Mouse (Mus musculus) forebrain, postnatal 0 days (tissue): Measurements from ENCODE around the gene Met. TPM values are rescaled to one million over a fixed set of nuclear protein-coding genes. Genes with fewer than 3 reads are reported as not detected.
A peak's percentile ranks its signal among the peaks of the same experiment; 100 is the strongest.

Experiments
- ATAC-seq: fragments of 200-750 bp; cut with Nextera tagmentation; 2 replicates; pipeline ENCODE4 v1.8.0; 2017; ENCODE audit warnings: mild to moderate bottlenecking, moderate library complexity
- DNase-seq: peaks from one replicate; pipeline ENCODE4 v3.0.0-alpha.2; 2015
- H3K27ac ChIP-seq: fragments of 300-500 bp; sonication (generic); 2 replicates; pipeline ENCODE4 v1.5.1; 2014; ENCODE audit warnings: low read depth, mild to moderate bottlenecking, antibody characterized with exemption, low read length, moderate library complexity, mixed read lengths
- H3K27me3 ChIP-seq: fragments of 300-500 bp; sonication (generic); 2 replicates; pipeline ENCODE4 v1.6.1; 2014; ENCODE audit warnings: mild to moderate bottlenecking, low read length, mixed read lengths; ENCODE audit not compliant: insufficient read depth
- H3K36me3 ChIP-seq: fragments of 300-500 bp; sonication (generic); 2 replicates; pipeline ENCODE4 v1.6.1; 2014; ENCODE audit warnings: mild to moderate bottlenecking, moderate library complexity; ENCODE audit not compliant: insufficient read depth
- H3K4me1 ChIP-seq: fragments of 300-500 bp; sonication (generic); 2 replicates; pipeline ENCODE4 v1.6.1; 2014; ENCODE audit warnings: antibody characterized with exemption; ENCODE audit not compliant: insufficient read depth
- H3K4me2 ChIP-seq: fragments of 300-500 bp; sonication (generic); 2 replicates; pipeline ENCODE4 v1.6.1; 2014; ENCODE audit warnings: low read depth, mild to moderate bottlenecking, moderate library complexity
- H3K4me3 ChIP-seq: fragments of 300-500 bp; sonication (generic); 2 replicates; pipeline ENCODE4 v1.5.1; 2014; ENCODE audit warnings: low read depth, low read length, mixed read lengths
- H3K9ac ChIP-seq: fragments of 300-500 bp; sonication (generic); 2 replicates; pipeline ENCODE4 v1.6.1; 2014; ENCODE audit warnings: mild to moderate bottlenecking
- H3K9me3 ChIP-seq: fragments of 300-500 bp; sonication (generic); 2 replicates; pipeline ENCODE4 v1.6.1; 2016; ENCODE audit warnings: low read length
- CTCF ChIP-seq: sonication (generic); IDR thresholded peaks from 2 replicates; pipeline ENCODE4 v1.5.1; 2016; ENCODE audit warnings: antibody characterized with exemption, control low read depth, low read depth
- WGBS: fragments of 180-500 bp; shearing (Covaris S2); extraction: QIAGEN DNeasy Blood & Tissue Kit; methylation state at CpG from one replicate; pipeline ENCODE4 v1.1.7; 2014; 5-methylcytosine and 5-hydroxymethylcytosine counted together
- polyA plus RNA-seq: library from polyadenylated mRNA; unstranded; fragments of >200 nt; fragmentation: Nextera tagmentation; extraction: Ambion mirVana; gene quantifications from 2 replicates; pipeline ENCODE4 v1.2.1, GENCODE M21; 2015
- total RNA-seq: library from RNA; depleted of rRNA; stranded (reverse); fragments of >200 nt; gene quantifications from 2 replicates; pipeline ENCODE4 v1.2.3, GENCODE M21; 2014

Met gene
- total and polyA plus RNA-seq, 2 experiments from 2014 or later, result 3.8 to 12.9 TPM

- Histone ChIP-seq H3K36me3 (no peaks in the 10 kb centered on the region), H3K27me3 (no peaks in the 10 kb centered on the region), H3K9me3 (no peaks in the 10 kb centered on the region), H3K4me3 (no peak overlapping the region), H3K4me1 (no peaks in the 10 kb centered on the region), H3K4me2 (no peak overlapping the region), H3K27ac (no peak overlapping the region), H3K9ac (no peak overlapping the region)
- no peak for TF ChIP-seq CTCF
- 52% methylated on average over 5 of the region's 5 CpGs for WGBS
- DNase-seq, result no peak
- no peak for ATAC-seq
Observed at GRCm38 (mm10) chr6:17546825-17547224, 83.2 kb downstream of the Met start.

GRCm38 (mm10) chr6:17548786-17549185 lies 85.2 kb downstream of the Met start:
- no peak for TF ChIP-seq CTCF
- Histone ChIP-seq H3K27ac (no peak overlapping the region), H3K9ac (no peak overlapping the region), H3K27me3 (no peaks in the 10 kb centered on the region), H3K4me2 (no peak overlapping the region), H3K4me3 (no peak overlapping the region), H3K9me3 (no peaks in the 10 kb centered on the region), H3K36me3 (no peaks in the 10 kb centered on the region), H3K4me1 (no peaks in the 10 kb centered on the region)
- ATAC-seq, result no peak
- no peak for DNase-seq
- 59% methylated on average over 4 of the region's 4 CpGs for WGBS

DNA sequence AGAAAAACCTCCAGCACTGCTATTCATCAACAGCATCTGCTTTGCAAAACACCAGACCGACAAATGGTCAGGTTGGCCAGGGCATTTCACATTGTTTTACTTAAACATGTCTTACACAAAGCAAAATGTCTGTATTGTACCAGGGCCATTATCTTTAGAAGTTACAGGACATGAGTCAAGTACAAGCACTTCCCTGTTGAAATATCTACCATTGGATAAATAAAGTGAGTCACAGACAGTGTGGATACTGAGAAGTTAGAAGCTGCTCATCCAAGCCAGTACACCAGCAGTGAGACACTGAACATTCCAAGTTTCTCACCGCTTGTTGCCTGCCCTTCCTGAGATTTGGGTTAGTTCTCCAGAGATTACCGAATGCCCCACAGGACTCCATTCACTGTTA lies 86.0 kb downstream of the Met start:
- no peak for DNase-seq
- Histone ChIP-seq H3K9ac (no peak overlapping the region), H3K36me3 (no peaks in the 10 kb centered on the region), H3K4me3 (no peak overlapping the region), H3K4me2 (no peak overlapping the region), H3K27me3 (no peaks in the 10 kb centered on the region), H3K27ac (no peak overlapping the region), H3K9me3 (no peaks in the 10 kb centered on the region), H3K4me1 (no peaks in the 10 kb centered on the region)
- no peak for ATAC-seq
- WGBS, result 77% methylated on average over 3 of the region's 3 CpGs
- TF ChIP-seq CTCF, result no peak

- WGBS, result 55% methylated on average over 7 of the region's 7 CpGs
- H3K9me3 ChIP-seq, result no peaks in the 10 kb centered on the region
- peak; percentile 14 for DNase-seq
- peak; percentile 75 for ATAC-seq
- H3K27me3 ChIP-seq, result no peaks in the 10 kb centered on the region
- no peak overlapping the region for H3K4me2 ChIP-seq
- no peak for TF ChIP-seq CTCF
- H3K4me3 ChIP-seq, result no peak overlapping the region
- H3K4me1 ChIP-seq, result no peaks in the 10 kb centered on the region
- H3K27ac ChIP-seq, result no peak overlapping the region
- no peaks in the 10 kb centered on the region for H3K36me3 ChIP-seq
- H3K9ac ChIP-seq, result no peak overlapping the region
Observed at GRCm38 (mm10) chr6:17554263-17554662, 90.7 kb downstream of the Met start.

DNA sequence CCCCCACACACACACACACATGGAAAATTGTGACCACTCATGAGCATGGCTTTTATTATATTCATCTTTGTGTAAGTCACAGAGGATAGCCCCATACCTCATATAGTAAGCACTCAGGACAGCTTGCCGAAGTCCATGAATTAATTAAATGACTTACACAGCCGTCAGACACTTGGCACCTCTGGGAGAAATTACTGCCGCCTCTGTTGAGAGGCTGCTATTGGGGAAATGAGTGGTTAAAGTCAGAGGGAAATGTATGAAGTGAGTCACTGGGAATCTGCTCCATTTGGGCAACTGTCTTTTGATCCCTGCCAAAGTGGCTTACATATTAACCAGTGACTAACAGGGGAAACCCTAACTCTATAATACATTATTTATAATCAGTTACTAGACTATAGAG lies 91.2 kb downstream of the Met start:
- Histone ChIP-seq H3K27me3 (no peaks in the 10 kb centered on the region), H3K4me3 (no peak overlapping the region), H3K4me1 (no peaks in the 10 kb centered on the region), H3K4me2 (no peak overlapping the region), H3K36me3 (no peaks in the 10 kb centered on the region), H3K27ac (no peak overlapping the region), H3K9ac (no peak overlapping the region), H3K9me3 (no peaks in the 10 kb centered on the region)
- peak; percentile 16 for DNase-seq
- WGBS, result 29% methylated on average over 3 of the region's 3 CpGs
- no peak for TF ChIP-seq CTCF
- ATAC-seq, result peak; percentile 34; the same call in 1 of the 2 replicates

- Histone ChIP-seq H3K4me1 (no peaks in the 10 kb centered on the region), H3K9me3 (no peaks in the 10 kb centered on the region), H3K9ac (no peak overlapping the region), H3K4me2 (no peak overlapping the region), H3K27ac (no peak overlapping the region), H3K27me3 (no peaks in the 10 kb centered on the region), H3K4me3 (no peak overlapping the region), H3K36me3 (no peaks in the 10 kb centered on the region)
- TF ChIP-seq CTCF, result no peak
- ATAC-seq (no peak), DNase-seq (no peak)
- 71% methylated on average over 7 of the region's 7 CpGs for WGBS
Observed at GRCm38 (mm10) chr6:17555719-17556118, 92.1 kb downstream of the Met start.

- Histone ChIP-seq H3K9ac (no peak overlapping the region), H3K4me1 (no peaks in the 10 kb centered on the region), H3K4me3 (no peak overlapping the region), H3K27ac (no peak overlapping the region), H3K9me3 (no peaks in the 10 kb centered on the region), H3K4me2 (no peak overlapping the region), H3K27me3 (no peaks in the 10 kb centered on the region), H3K36me3 (no peaks in the 10 kb centered on the region)
- WGBS, result 89% methylated on average over 4 of the region's 4 CpGs
- no peak for DNase-seq
- no peak for TF ChIP-seq CTCF
- no peak for ATAC-seq
Observed at GRCm38 (mm10) chr6:17559657-17560056, 96.1 kb downstream of the Met start.

GRCm38 (mm10) chr6:17561347-17561746 lies 97.7 kb downstream of the Met start:
- H3K4me2 ChIP-seq, result no peak overlapping the region
- H3K4me3 ChIP-seq, result no peak overlapping the region
- H3K9me3 ChIP-seq, result no peaks in the 10 kb centered on the region
- no peak for DNase-seq
- ATAC-seq, result no peak
- H3K4me1 ChIP-seq, result no peaks in the 10 kb centered on the region
- H3K9ac ChIP-seq, result no peak overlapping the region
- H3K36me3 ChIP-seq, result no peaks in the 10 kb centered on the region
- no peak overlapping the region for H3K27ac ChIP-seq
- H3K27me3 ChIP-seq, result no peaks in the 10 kb centered on the region
- WGBS, result 31% methylated on average over 2 of the region's 2 CpGs
- TF ChIP-seq CTCF, result no peak
